Mouse (Mus musculus) C2C12 (cell line): ENCODE data around the gene Crabp2.

Experiments
- CTCF ChIP-seq: IDR thresholded peaks from one replicate; pipeline ENCODE4 v1.5.1; 2011; ENCODE audit not compliant: control insufficient read depth, insufficient read depth, insufficient read length
- FOSL1 ChIP-seq: IDR thresholded peaks from one replicate; pipeline ENCODE4 v1.8.0; 2011; ENCODE audit warnings: mild to moderate bottlenecking, low read length; ENCODE audit not compliant: poor library complexity, insufficient read depth, severe bottlenecking
- MAX ChIP-seq: IDR thresholded peaks from one replicate; pipeline ENCODE4 v1.6.1; 2011; ENCODE audit warnings: mild to moderate bottlenecking, control low read depth
- MYOD1 ChIP-seq: IDR thresholded peaks from one replicate; pipeline ENCODE4 v1.6.1; 2011; ENCODE audit warnings: low read depth; ENCODE audit not compliant: control insufficient read depth, insufficient read length

- TF ChIP-seq CTCF: no peak
- TF ChIP-seq MYOD1: no peak
- no peak for TF ChIP-seq MAX
- TF ChIP-seq FOSL1: no peak
These were observed 32.8 kb downstream of the Crabp2 start for GRCm38 (mm10) chr3:87981214-87981760.
